7 mouse cellular contexts compared by ENCODE assay signal in genomic region chr14:18167041-18167440, GRCm38 (mm10).
A peak's percentile ranks its signal among the peaks of the same experiment; 100 is the strongest.
DNase-seq lines count a peak whose midpoint lies in the region; ATAC-seq and TF ChIP-seq lines count a peak whose summit lies in the region.

No protein-coding gene starts in this region.

- no peaks in the 10 kb centered on the region for H3K9me3 ChIP-seq in kidney, embryonic 15.5 days (replicated peaks)
- no peaks in the 10 kb centered on the region for H3K9me3 ChIP-seq in liver, embryonic 14.5 days (ENCODE audit: control insufficient read depth, low read length)

- no peak overlapping the region for H3K4me3 ChIP-seq in kidney, embryonic 15.5 days (replicated peaks)
- H3K4me3 ChIP-seq in liver, embryonic 14.5 days (ENCODE audit: insufficient read depth in 1 of 2, low read depth in 2 of 2, low read length in 2 of 2), result no peak overlapping the region

- H3K4me2 ChIP-seq in kidney, embryonic 15.5 days, result no peak overlapping the region
- no peak overlapping the region for H3K4me2 ChIP-seq in liver, embryonic 14.5 days (ENCODE audit: low read depth)

- H3K9ac ChIP-seq in kidney, embryonic 15.5 days, result no peak overlapping the region
- H3K9ac ChIP-seq in liver, embryonic 14.5 days (replicated peaks), result no peak overlapping the region

- H3K36me3 ChIP-seq in kidney, embryonic 15.5 days, result no peaks in the 10 kb centered on the region
- H3K36me3 ChIP-seq in liver, embryonic 14.5 days (replicated peaks; ENCODE audit: control insufficient read depth, insufficient read depth, low read depth), result no peaks in the 10 kb centered on the region

- H3K4me1 ChIP-seq in kidney, embryonic 15.5 days, result no peaks in the 10 kb centered on the region
- H3K4me1 ChIP-seq in liver, embryonic 14.5 days (replicated peaks; ENCODE audit: control insufficient read depth in 2 of 2, insufficient read depth in 2 of 2, low read length in 1 of 2), result no peaks in the 10 kb centered on the region

- DNase-seq in kidney, adult 9 months, result peak; percentile 65
- peak; percentile 39 to 57 for DNase-seq in CD8-positive naive resting alpha-beta T cell, adult 2 months (ENCODE audit: low read depth in 2 of 2, low spot score in 2 of 2)
- peak; percentile 39 for DNase-seq in T-cell, adult 2 months (ENCODE audit: low spot score)
- DNase-seq in liver, embryonic 14.5 days (ENCODE audit: low read depth in 3 of 3, low spot score in 3 of 3), result peak in 1 of 3 experiments; percentile 38
- peak; percentile 29 to 60 for DNase-seq in thymus, postnatal 10 days (ENCODE audit: low spot score in 2 of 2)

- TF ChIP-seq EP300 in liver, embryonic 14.5 days (IDR thresholded peaks at IDR 0.05; ENCODE audit: low read depth), result no peak

- H3K27me3 ChIP-seq in kidney, embryonic 15.5 days, result no peaks in the 10 kb centered on the region
- no peaks in the 10 kb centered on the region for H3K27me3 ChIP-seq in liver, embryonic 14.5 days (ENCODE audit: control insufficient read depth, insufficient read depth, low read length)

- peak; percentile 58; the same call in 1 of the 2 replicates for TF ChIP-seq CTCF in liver, embryonic 14.5 days (IDR thresholded peaks at IDR 0.05; ENCODE audit: low read depth)

- H3K27ac ChIP-seq in kidney, embryonic 15.5 days, result no peak overlapping the region
- no peak overlapping the region for H3K27ac ChIP-seq in liver, embryonic 14.5 days

- ATAC-seq in kidney, embryonic 15.5 days (replicated peaks; ENCODE audit: low FRiP score), result no peak
- peak; percentile 72; the same call in 1 of the 2 replicates for ATAC-seq in erythroid progenitor cell, adult 5-6 weeks (replicated peaks; ENCODE audit: low FRiP score, poor library complexity, severe bottlenecking)
- no peak for ATAC-seq in liver, embryonic 14.5 days (ENCODE audit: insufficient read depth)
